Mouse (Mus musculus) neural tube, embryonic 14.5 days (tissue): ENCODE data around the gene Vmn1r57. TPM values are rescaled to one million over a fixed set of nuclear protein-coding genes. Genes with fewer than 3 reads are reported as not detected.
"Not testable (repeated sequence)": the region's sequence is repeated elsewhere in the genome, so short reads cannot be mapped to it uniquely, and the experiment has no call there.

Experiments used
- ATAC-seq: fragments of 200-750 bp; cut with Nextera tagmentation; 2 replicates; pipeline ENCODE4 v1.8.0; 2017; ENCODE audit warnings: low read depth, mild to moderate bottlenecking, moderate TSS enrichment, moderate library complexity
- H3K27ac ChIP-seq: fragments of 300-500 bp; sonication (generic); 2 replicates; pipeline ENCODE4 v1.5.1; 2014; ENCODE audit warnings: low read depth, mild to moderate bottlenecking, control low read depth, low read length, moderate library complexity, mixed read lengths
- H3K27me3 ChIP-seq: fragments of 300-500 bp; sonication (generic); 2 replicates; pipeline ENCODE4 v1.6.1; 2014; ENCODE audit warnings: low read length; ENCODE audit not compliant: control insufficient read depth, insufficient read depth
- H3K36me3 ChIP-seq: fragments of 300-500 bp; sonication (generic); 2 replicates; pipeline ENCODE4 v1.6.1; 2014; ENCODE audit warnings: low read length, mixed read lengths; ENCODE audit not compliant: control insufficient read depth, insufficient read depth
- H3K4me1 ChIP-seq: fragments of 300-500 bp; sonication (generic); 2 replicates; pipeline ENCODE4 v1.6.1; 2014; ENCODE audit warnings: low read length; ENCODE audit not compliant: control insufficient read depth, insufficient read depth
- H3K4me2 ChIP-seq: fragments of 300-500 bp; sonication (generic); 2 replicates; pipeline ENCODE4 v1.6.1; 2014; ENCODE audit warnings: mild to moderate bottlenecking, low read depth, low read length, control low read depth
- H3K4me3 ChIP-seq: fragments of 300-500 bp; sonication (generic); 2 replicates; pipeline ENCODE4 v1.5.1; 2014; ENCODE audit warnings: low read depth, low read length, control low read depth, mixed read lengths
- H3K9ac ChIP-seq: fragments of 300-500 bp; sonication (generic); replicated peaks from 2 replicates; pipeline ENCODE4 v1.6.1; 2014; ENCODE audit warnings: low read depth, mild to moderate bottlenecking, control low read depth, low read length, mixed read lengths
- H3K9me3 ChIP-seq: fragments of 300-500 bp; sonication (generic); 2 replicates; pipeline ENCODE4 v1.6.1; 2016; ENCODE audit warnings: low read length; ENCODE audit not compliant: control insufficient read depth
- WGBS: fragments of 180-500 bp; shearing (Covaris S2); extraction: QIAGEN DNeasy Blood & Tissue Kit; methylation state at CpG from one replicate; pipeline ENCODE4 v1.1.7; 2014; 5-methylcytosine and 5-hydroxymethylcytosine counted together
- polyA plus RNA-seq: library from polyadenylated mRNA; unstranded; fragments of >200 nt; fragmentation: Nextera tagmentation; extraction: Ambion mirVana; gene quantifications from 2 replicates; pipeline ENCODE4 v1.2.1, GENCODE M21; 2014

Vmn1r57 gene
- not detected in 2 replicates for polyA plus RNA-seq

- WGBS = 66% methylated on average over 1 of the region's 1 CpGs
Measured at GRCm38 (mm10) chr7:5218193-5218592, at the start of gene Vmn1r57. Gene Vmn1r57, plus strand, starts transcription at chr7:5218493.

GRCm38 (mm10) chr7:5196647-5197046 lies 21.6 kb upstream of the Vmn1r57 start, which contains the start of gene Vmn1r56:
Gene Vmn1r56, minus strand, starts transcription at chr7:5196747.
- not testable (repeated sequence) for H3K9ac ChIP-seq, H3K27ac ChIP-seq, H3K4me1 ChIP-seq, ATAC-seq, H3K4me2 ChIP-seq, H3K36me3 ChIP-seq, H3K9me3 ChIP-seq, H3K4me3 ChIP-seq, H3K27me3 ChIP-seq

More at GRCm38 (mm10) chr7:5218193-5218592, at the start of gene Vmn1r57:
- not testable (repeated sequence) for H3K4me1 ChIP-seq, H3K27me3 ChIP-seq, H3K9ac ChIP-seq, H3K4me2 ChIP-seq, H3K27ac ChIP-seq, H3K36me3 ChIP-seq, H3K4me3 ChIP-seq, ATAC-seq, H3K9me3 ChIP-seq

GRCm38 (mm10) chr7:5263051-5263450 lies 44.8 kb downstream of the Vmn1r57 start:
- H3K27ac ChIP-seq = no peak overlapping the region
- no peaks in the 10 kb centered on the region for H3K36me3 ChIP-seq
- H3K27me3 ChIP-seq = no peaks in the 10 kb centered on the region
- no peaks in the 10 kb centered on the region for H3K4me1 ChIP-seq
- no peak for ATAC-seq
- H3K9ac ChIP-seq = no peak overlapping the region
- H3K4me3 ChIP-seq = no peak overlapping the region
- H3K9me3 ChIP-seq = no peaks in the 10 kb centered on the region
- WGBS = 87% methylated on average over 3 of the region's 3 CpGs
- H3K4me2 ChIP-seq = no peak overlapping the region

Other genes starting within 250 kb of the Vmn1r57 start
- gene Sbk3, start 247.3 kb upstream of the Vmn1r57 start, polyA plus RNA-seq = 0.52 and 0.75 TPM in 2 replicates
- 55.6 and 67.7 TPM in 2 replicates for gene Zfp579, start 222.3 kb upstream of the Vmn1r57 start, polyA plus RNA-seq
- gene Zfp524, start 204.1 kb upstream of the Vmn1r57 start, polyA plus RNA-seq = 5.9 and 7.9 TPM in 2 replicates
- 27.2 and 30.4 TPM in 2 replicates for gene Fiz1, start 203.8 kb upstream of the Vmn1r57 start, polyA plus RNA-seq
- gene Gm44973, start 203.0 kb upstream of the Vmn1r57 start, polyA plus RNA-seq = 2.6 and 2.7 TPM in 2 replicates
- gene Zfp865, start 198.1 kb upstream of the Vmn1r57 start, polyA plus RNA-seq = 5.9 and 6.8 TPM in 2 replicates
- gene Ccdc106, start 197.9 kb upstream of the Vmn1r57 start, polyA plus RNA-seq = 53.6 and 64.8 TPM in 2 replicates
- gene 4632433K11Rik, start 184.4 kb upstream of the Vmn1r57 start, polyA plus RNA-seq = not detected in 2 replicates
- 6.6 and 8.5 TPM in 2 replicates for gene Zfp784, start 180.0 kb upstream of the Vmn1r57 start, polyA plus RNA-seq
- gene Zfp580, start 167.0 kb upstream of the Vmn1r57 start, polyA plus RNA-seq = 102 and 111 TPM in 2 replicates
- 83.0 and 84.2 TPM in 2 replicates for gene U2af2, start 156.3 kb upstream of the Vmn1r57 start, polyA plus RNA-seq
- gene Epn1, start 138.3 kb upstream of the Vmn1r57 start, polyA plus RNA-seq = 97.9 and 112 TPM in 2 replicates
- not detected in 2 replicates for gene Rfpl4, start 101.5 kb upstream of the Vmn1r57 start, polyA plus RNA-seq
- gene Rasl2-9, start 92.5 kb upstream of the Vmn1r57 start, polyA plus RNA-seq = 1.2 TPM in 1 of 2 replicates, not detected in the other
- gene Vmn1r55, start 68.8 kb upstream of the Vmn1r57 start, polyA plus RNA-seq = 0.04 and 0.10 TPM in 2 replicates
- gene Vmn1r56, start 21.7 kb upstream of the Vmn1r57 start, polyA plus RNA-seq = not detected in 2 replicates
- not detected in 2 replicates for gene Gm5065, start 132.0 kb downstream of the Vmn1r57 start, polyA plus RNA-seq
- gene Nlrp2, start 132.5 kb downstream of the Vmn1r57 start, polyA plus RNA-seq = not detected in 2 replicates
- not detected in 2 replicates for gene Vmn1r58, start 194.9 kb downstream of the Vmn1r57 start, polyA plus RNA-seq
- gene Vmn1r59, start 238.3 kb downstream of the Vmn1r57 start, polyA plus RNA-seq = not detected in 2 replicates